16 mouse cellular contexts compared by ENCODE assay signal in the genomic region with DNA sequence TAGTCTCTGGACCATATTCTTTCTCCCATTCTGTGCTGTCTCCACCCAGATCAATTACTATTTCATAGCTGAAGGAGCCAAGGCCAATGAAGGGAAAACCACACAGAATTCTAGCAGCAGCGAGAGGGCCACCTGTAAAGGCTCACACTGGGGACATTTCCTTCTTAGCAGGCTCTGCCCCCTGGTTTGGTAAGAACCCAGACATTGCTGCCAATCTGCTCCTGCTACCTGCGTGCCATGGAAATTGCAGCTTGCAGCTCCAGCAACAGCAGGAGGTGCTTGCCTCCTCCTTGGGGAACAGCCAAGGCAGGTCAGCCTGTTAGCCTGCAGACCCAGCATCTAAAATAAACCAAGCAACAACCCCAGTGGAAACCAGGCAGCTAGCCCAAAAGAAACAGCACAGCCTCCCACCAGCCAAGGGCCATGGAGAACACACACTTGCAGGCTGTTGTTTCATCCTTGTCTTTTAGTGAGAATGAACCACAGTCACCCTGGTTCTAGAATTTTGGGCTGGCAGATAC. TPM values are rescaled to one million over a fixed set of nuclear protein-coding genes. Genes with fewer than 3 reads are reported as not detected.
DNase-seq lines count a peak whose midpoint lies in the region; ATAC-seq lines count a peak whose summit lies in the region.
"Had no signal": no experiment of that assay in that cellular context is flagged by ENCODE, and none has a peak within 500 bp of the region (broad histone marks: within the 10 kb centered on the region; RNA-seq: fewer than 3 reads in every experiment).

No protein-coding gene starts in this region.

- ATAC-seq in limb, embryonic 12.5 days (ENCODE audit: insufficient number of reproducible peaks, insufficient read depth, low FRiP score, low TSS enrichment, low read depth), result no peak
- ATAC-seq: forebrain, embryonic 13.5 days; inflammation-experienced regulatory T-cells, adult 6 months; liver, postnatal 0 days had no signal

- H3K4me3 ChIP-seq in limb, embryonic 12.5 days (replicated peaks), result no peak overlapping the region
- H3K4me3 ChIP-seq in limb, embryonic 10.5 days, result no peak overlapping the region
- H3K4me3 ChIP-seq: forebrain, embryonic 13.5 days; heart, embryonic 13.5 days had no signal

- H3K4me2 ChIP-seq in limb, embryonic 12.5 days, result no peak overlapping the region
- H3K4me2 ChIP-seq: forebrain, embryonic 13.5 days; heart, embryonic 13.5 days had no signal

- 72% methylated on average over 2 of the region's 2 CpGs for WGBS in limb, embryonic 12.5 days
- WGBS in limb, embryonic 10.5 days, result 77% methylated on average over 2 of the region's 2 CpGs

- H3K27ac ChIP-seq in limb, embryonic 12.5 days, result 0 out of 2 replicates have a peak overlapping the region, but pooled peaks have one; percentile 17
- H3K27ac ChIP-seq in limb, embryonic 10.5 days, result no peak overlapping the region
- H3K27ac ChIP-seq: forebrain, embryonic 13.5 days; heart, embryonic 13.5 days; kidney, postnatal 0 days had no signal

- no peaks in the 10 kb centered on the region for H3K27me3 ChIP-seq in limb, embryonic 12.5 days
- H3K27me3 ChIP-seq in limb, embryonic 10.5 days (ENCODE audit: low read depth, poor library complexity, severe bottlenecking), result no peaks in the 10 kb centered on the region
- H3K27me3 ChIP-seq: forebrain, embryonic 13.5 days; heart, embryonic 13.5 days had no signal

- H3K9me3 ChIP-seq in limb, embryonic 12.5 days, result peaks cover 3% of the 10 kb centered on the region; the same call in 1 of the 2 replicates
- H3K9me3 ChIP-seq in limb, embryonic 10.5 days (replicated peaks), result no peaks in the 10 kb centered on the region
- H3K9me3 ChIP-seq: forebrain, embryonic 13.5 days; heart, embryonic 13.5 days had no signal

- no peaks in the 10 kb centered on the region for H3K36me3 ChIP-seq in limb, embryonic 12.5 days
- no peaks in the 10 kb centered on the region for H3K36me3 ChIP-seq in limb, embryonic 10.5 days
- H3K36me3 ChIP-seq: heart, embryonic 13.5 days had no signal

- peak; percentile 91 for DNase-seq in heart, adult 11 months
- DNase-seq in heart, postnatal 4 days, result no peak
- DNase-seq in limb, embryonic 10.5 days (ENCODE audit: low spot score), result no peak
- DNase-seq in cerebellum, adult 9-11 months, result peak; percentile 93
- DNase-seq in skeletal muscle tissue, adult 2 months (ENCODE audit: low read depth, low spot score), result peak; percentile 36
- DNase-seq in spleen, postnatal 10 days (ENCODE audit: low spot score in 2 of 2), result no peak
- DNase-seq: liver, postnatal 0 days had no signal

- H3K4me1 ChIP-seq in limb, embryonic 12.5 days (replicated peaks), result peaks cover 5% of the 10 kb centered on the region; the same call in 1 of the 2 replicates
- no peaks in the 10 kb centered on the region for H3K4me1 ChIP-seq in limb, embryonic 10.5 days
- H3K4me1 ChIP-seq: forebrain, embryonic 13.5 days; heart, embryonic 13.5 days had no signal

- H3K9ac ChIP-seq in limb, embryonic 12.5 days (replicated peaks), result no peak overlapping the region
- H3K9ac ChIP-seq: forebrain, embryonic 13.5 days; heart, embryonic 13.5 days; liver, postnatal 0 days had no signal

RNA-seq across cellular contexts. Expression of a gene that starts 22.7 kb away (rescaled TPM):
- not detected for total RNA-seq in heart, postnatal 4 days (2021)
- polyA plus RNA-seq in limb, embryonic 12.5 days (2016; fragmentation: Nextera tagmentation; extraction: Ambion mirVana), result not detected in 2 replicates
- not detected in 2 replicates for polyA plus RNA-seq in limb, embryonic 10.5 days (2016; fragmentation: Nextera tagmentation; extraction: Ambion mirVana)
- total RNA-seq: left cerebral cortex, postnatal 25 days; megakaryocyte progenitor cell, adult 5-6 weeks had no signal
- polyA plus RNA-seq: embryonic facial prominence, embryonic 11.5 days; forebrain, embryonic 13.5 days; heart, embryonic 13.5 days; inflammation-experienced regulatory T-cells, adult 6 months; kidney, postnatal 0 days; liver, postnatal 0 days; thymus, postnatal 0 days had no signal

Comparison
In these comparisons a context has a peak if more than half of its experiments do, and no peak if none do; other contexts are left out.
1. DNase-seq: peak in heart, adult 11 months (single experiment), cerebellum, adult 9-11 months (single experiment) and skeletal muscle tissue, adult 2 months (single experiment); none in heart, postnatal 4 days (single experiment), limb, embryonic 10.5 days (single experiment) and spleen, postnatal 10 days (0 of 2).